Mouse (Mus musculus) limb, embryonic 14.5 days (tissue): ENCODE results near the gene Mtus2. TPM values are rescaled to one million over a fixed set of nuclear protein-coding genes. Genes with fewer than 3 reads are reported as not detected.

Experiments
- ATAC-seq: fragments of 200-750 bp; cut with Nextera tagmentation; 2 replicates; pipeline ENCODE4 v1.8.0; 2017; ENCODE audit warnings: low read depth, moderate number of reproducible peaks, moderate TSS enrichment; ENCODE audit not compliant: low FRiP score
- DNase-seq: peaks from one replicate; pipeline ENCODE4 v3.0.0-alpha.2; 2015; ENCODE audit warnings: low spot score
- H3K27ac ChIP-seq: fragments of 300-500 bp; sonication (generic); replicated peaks from 2 replicates; pipeline ENCODE4 v1.5.1; 2014; ENCODE audit warnings: low read depth, mild to moderate bottlenecking, low read length, moderate library complexity, mixed read lengths
- H3K27me3 ChIP-seq: fragments of 300-500 bp; sonication (generic); 2 replicates; pipeline ENCODE4 v1.6.1; 2014; ENCODE audit warnings: low read length, mixed read lengths; ENCODE audit not compliant: control insufficient read depth, insufficient read depth
- H3K36me3 ChIP-seq: fragments of 300-500 bp; sonication (generic); 2 replicates; pipeline ENCODE4 v1.6.1; 2014; ENCODE audit warnings: mild to moderate bottlenecking, low read length, moderate library complexity, mixed read lengths; ENCODE audit not compliant: control insufficient read depth, insufficient read depth
- H3K4me1 ChIP-seq: fragments of 300-500 bp; sonication (generic); 2 replicates; pipeline ENCODE4 v1.6.1; 2014; ENCODE audit warnings: antibody characterized with exemption, low read length, mixed read lengths; ENCODE audit not compliant: control insufficient read depth, insufficient read depth
- H3K4me2 ChIP-seq: fragments of 300-500 bp; sonication (generic); replicated peaks from 2 replicates; pipeline ENCODE4 v1.6.1; 2014; ENCODE audit warnings: low read depth, mild to moderate bottlenecking, low read length, moderate library complexity; ENCODE audit not compliant: severe bottlenecking
- H3K4me3 ChIP-seq: fragments of 300-500 bp; sonication (generic); replicated peaks from 2 replicates; pipeline ENCODE4 v1.5.1; 2014; ENCODE audit warnings: low read length
- H3K9ac ChIP-seq: fragments of 300-500 bp; sonication (generic); 2 replicates; pipeline ENCODE4 v1.6.1; 2014; ENCODE audit warnings: mild to moderate bottlenecking, low read depth, low read length, moderate library complexity; ENCODE audit not compliant: severe bottlenecking
- H3K9me3 ChIP-seq: fragments of 300-500 bp; sonication (generic); 2 replicates; pipeline ENCODE4 v1.6.1; 2016; ENCODE audit warnings: low read length; ENCODE audit not compliant: control insufficient read depth
- POLR2A ChIP-seq: fragments of 200-500 bp; IDR thresholded peaks from 2 replicates; pipeline ENCODE4 v1.8.0; 2012; ENCODE audit warnings: inconsistent platforms, mild to moderate bottlenecking, moderate library complexity, borderline replicate concordance; ENCODE audit not compliant: insufficient read depth, insufficient read length; ENCODE audit errors: extremely low read depth
- WGBS: fragments of 180-500 bp; shearing (Covaris S2); extraction: QIAGEN DNeasy Blood & Tissue Kit; methylation state at CpG from one replicate; pipeline ENCODE4 v1.1.7; 2014; 5-methylcytosine and 5-hydroxymethylcytosine counted together
- polyA plus RNA-seq, 2 experiments: library from polyadenylated mRNA; depleted of rRNA in 1 of 2; stranded (reverse) in 1 of 2; unstranded in 1 of 2; fragments of >200 nt; fragmentation: Nextera tagmentation in 1 of 2; extraction: Ambion mirVana in 1 of 2; gene quantifications; 2 replicates each; pipeline versions ENCODE4 v1.2.1 to v1.2.3; 2012 to 2014

Gene Mtus2
- polyA plus RNA-seq, 2 experiments: 3.2 to 5.5 TPM

DNA sequence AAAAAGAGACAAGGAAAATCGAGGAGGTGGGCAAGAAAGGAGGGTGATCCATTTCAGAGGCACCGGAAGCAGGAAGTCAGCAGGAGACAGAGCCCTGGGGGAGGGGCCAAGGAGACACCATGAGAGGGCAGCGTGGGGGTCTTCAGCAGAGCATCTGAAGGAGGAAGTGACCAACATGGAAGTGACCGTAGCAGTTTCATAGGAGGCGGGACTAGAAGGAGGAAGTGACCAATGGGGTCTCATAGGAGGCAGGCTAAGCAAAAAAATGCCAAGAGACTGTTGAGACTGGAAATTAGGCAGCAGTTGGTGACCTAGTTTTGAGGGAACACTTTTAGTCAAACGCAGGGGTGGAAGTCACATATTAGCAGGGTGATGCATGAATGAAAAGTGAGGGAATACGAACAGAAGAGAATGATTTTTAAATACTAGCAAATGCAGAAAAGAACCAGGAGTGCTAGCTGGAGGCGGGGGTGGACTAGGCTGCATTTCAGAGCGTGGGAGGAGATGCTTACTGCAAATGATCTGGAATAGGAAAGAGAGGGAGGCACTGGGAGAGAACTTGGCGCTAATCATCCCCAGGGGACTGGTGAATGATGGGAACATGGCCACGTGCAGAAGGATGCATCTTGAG, 133.2 kb downstream of the Mtus2 start:
- H3K9ac ChIP-seq: no peak overlapping the region
- H3K4me1 ChIP-seq: no peaks in the 10 kb centered on the region
- H3K9me3 ChIP-seq: no peaks in the 10 kb centered on the region

DNA sequence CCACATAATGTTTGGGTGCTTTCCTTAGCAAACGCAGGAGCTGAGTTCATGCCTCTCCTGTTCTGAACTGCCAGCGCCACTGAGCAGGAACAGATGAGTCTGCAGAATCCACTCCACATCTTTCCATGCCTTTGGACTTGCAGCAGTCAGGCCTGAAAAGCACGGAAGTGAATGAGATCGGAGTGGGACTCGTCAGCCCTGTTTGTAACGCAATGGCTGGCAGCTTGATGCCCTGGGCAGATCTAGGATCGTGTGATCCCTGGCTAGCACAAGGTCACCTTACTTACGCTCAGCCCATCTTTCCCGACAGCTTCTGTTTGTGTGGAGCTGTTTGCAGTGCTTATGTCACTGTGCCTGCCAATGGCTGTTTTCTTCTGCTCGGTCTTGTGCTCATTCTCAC, 137.5 kb downstream of the Mtus2 start:
- Histone ChIP-seq H3K27me3 (no peaks in the 10 kb centered on the region), H3K27ac (no peak overlapping the region), H3K36me3 (no peaks in the 10 kb centered on the region), H3K4me2 (no peak overlapping the region), H3K9me3 (no peaks in the 10 kb centered on the region), H3K4me1 (no peaks in the 10 kb centered on the region), H3K4me3 (no peak overlapping the region), H3K9ac (no peak overlapping the region)
- ATAC-seq: no peak
- 36% methylated on average over 10 of the region's 10 CpGs for WGBS
- no peak for DNase-seq
- TF ChIP-seq POLR2A: no peak

More for the DNA sequence above, 133.2 kb downstream of the Mtus2 start:
- H3K4me3 ChIP-seq: no peak overlapping the region
- H3K36me3 ChIP-seq: no peaks in the 10 kb centered on the region
- ATAC-seq: no peak
- 78% methylated on average over 11 of the region's 11 CpGs for WGBS
- no peak for TF ChIP-seq POLR2A
- H3K27me3 ChIP-seq: no peaks in the 10 kb centered on the region
- H3K27ac ChIP-seq: no peak overlapping the region
- DNase-seq: no peak
- H3K4me2 ChIP-seq: no peak overlapping the region

DNA sequence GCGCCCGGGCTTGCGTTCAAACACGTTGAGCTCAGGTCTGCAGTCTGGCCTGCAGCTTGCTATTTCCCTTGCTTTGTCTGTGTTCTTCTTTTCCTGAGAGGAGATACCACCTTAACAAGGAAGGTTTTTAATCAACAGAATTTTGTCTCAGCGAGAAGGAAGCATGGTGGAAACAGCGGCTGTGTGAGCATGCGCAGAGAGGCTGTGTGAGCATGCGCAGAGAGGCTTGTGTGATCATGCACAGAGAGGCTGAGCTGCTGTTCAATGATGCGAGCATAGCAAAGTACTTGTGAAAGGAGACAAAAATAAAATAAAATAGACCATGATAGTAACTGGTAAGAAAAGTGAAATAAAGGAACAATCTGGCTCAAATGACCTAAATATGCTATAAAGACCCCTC, 142.2 kb downstream of the Mtus2 start:
- 90% methylated on average over 9 of the region's 9 CpGs for WGBS
- H3K27ac ChIP-seq: no peak overlapping the region
- H3K36me3 ChIP-seq: no peaks in the 10 kb centered on the region
- H3K4me1 ChIP-seq: no peaks in the 10 kb centered on the region
- no peaks in the 10 kb centered on the region for H3K27me3 ChIP-seq
- TF ChIP-seq POLR2A: no peak
- H3K4me2 ChIP-seq: no peak overlapping the region
- no peaks in the 10 kb centered on the region for H3K9me3 ChIP-seq
- DNase-seq: no peak
- no peak for ATAC-seq
- no peak overlapping the region for H3K9ac ChIP-seq
- H3K4me3 ChIP-seq: no peak overlapping the region

DNA sequence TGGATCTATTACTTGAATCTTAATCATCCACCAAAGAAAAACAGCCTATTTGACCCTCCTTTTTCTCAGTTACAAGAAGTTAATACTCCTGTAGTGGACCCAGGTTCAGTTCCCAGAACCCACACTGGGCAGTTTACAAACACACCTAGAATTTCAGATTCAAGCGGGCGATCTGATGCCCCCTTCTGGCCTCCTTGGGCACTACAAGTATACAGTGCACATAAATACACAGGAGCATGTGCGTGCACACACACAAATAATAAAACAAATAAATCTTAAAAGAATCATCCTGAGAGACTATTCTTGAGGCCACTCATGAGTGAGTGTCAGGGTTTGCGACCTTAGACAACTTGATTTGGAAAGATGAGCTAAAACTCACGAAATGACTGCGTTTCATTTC, 150.2 kb downstream of the Mtus2 start:
- Histone ChIP-seq H3K9ac (no peak overlapping the region), H3K9me3 (no peaks in the 10 kb centered on the region), H3K4me3 (no peak overlapping the region), H3K4me1 (no peaks in the 10 kb centered on the region), H3K4me2 (no peak overlapping the region), H3K27me3 (no peaks in the 10 kb centered on the region), H3K36me3 (no peaks in the 10 kb centered on the region), H3K27ac (no peak overlapping the region)
- TF ChIP-seq POLR2A: no peak
- ATAC-seq: no peak
- DNase-seq: no peak
- 89% methylated on average over 6 of the region's 6 CpGs for WGBS

DNA sequence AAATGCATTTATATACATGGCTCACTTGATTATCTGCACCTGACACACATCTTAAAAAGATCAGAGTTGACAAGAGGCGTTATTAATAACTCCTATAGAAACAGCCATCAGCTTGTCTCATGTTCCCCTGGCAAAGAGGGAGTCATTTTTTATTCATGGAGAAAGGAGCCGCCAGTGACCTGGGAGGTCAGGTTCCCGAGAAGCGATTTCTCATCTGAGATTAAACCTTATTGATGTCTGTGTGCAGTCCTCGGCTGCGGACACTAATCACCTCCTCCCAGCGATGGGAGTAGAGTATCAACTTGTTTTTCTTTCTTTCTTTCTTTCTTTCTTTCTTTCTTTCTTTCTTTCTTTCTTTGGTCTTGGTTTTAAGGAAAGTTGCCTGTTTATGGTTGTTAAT, 150.8 kb downstream of the Mtus2 start:
- DNase-seq (no peak), ATAC-seq (no peak)
- Histone ChIP-seq H3K27me3 (no peaks in the 10 kb centered on the region), H3K27ac (no peak overlapping the region), H3K9me3 (no peaks in the 10 kb centered on the region), H3K4me2 (no peak overlapping the region), H3K4me1 (no peaks in the 10 kb centered on the region), H3K4me3 (no peak overlapping the region), H3K9ac (no peak overlapping the region), H3K36me3 (no peaks in the 10 kb centered on the region)
- TF ChIP-seq POLR2A: no peak
- 60% methylated on average over 7 of the region's 7 CpGs for WGBS

DNA sequence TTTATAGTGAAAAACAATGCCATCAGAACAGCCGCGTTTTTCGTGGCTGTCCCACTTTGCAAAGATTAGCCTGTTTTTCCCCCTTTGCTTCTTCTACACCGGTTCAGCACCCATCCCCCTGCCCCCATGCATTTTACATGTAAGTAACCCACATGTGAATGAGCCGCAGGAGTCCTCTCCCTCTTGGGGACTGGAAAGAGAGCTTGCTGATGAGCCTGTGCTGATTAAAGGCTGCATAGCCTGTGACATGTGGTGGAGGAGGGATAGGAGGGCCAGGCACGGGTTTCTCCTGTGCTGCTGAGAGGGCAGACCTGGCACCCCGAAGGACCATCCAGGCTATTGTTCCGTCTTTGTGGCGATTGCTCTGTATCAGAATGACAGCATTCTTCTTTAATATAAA, 151.2 kb downstream of the Mtus2 start:
- Histone ChIP-seq H3K4me2 (no peak overlapping the region), H3K9ac (no peak overlapping the region), H3K4me1 (no peaks in the 10 kb centered on the region), H3K27me3 (no peaks in the 10 kb centered on the region), H3K4me3 (no peak overlapping the region), H3K9me3 (no peaks in the 10 kb centered on the region), H3K36me3 (no peaks in the 10 kb centered on the region), H3K27ac (no peak overlapping the region)
- TF ChIP-seq POLR2A: no peak
- no peak for ATAC-seq
- DNase-seq: no peak
- WGBS: 57% methylated on average over 9 of the region's 9 CpGs
